Mouse (Mus musculus) testis, adult 2 months (tissue): ENCODE results near the gene Gbx1. TPM values are rescaled to one million over a fixed set of nuclear protein-coding genes. Genes with fewer than 3 reads are reported as not detected.

Experiments
- H3K27ac ChIP-seq: fragments of 200-500 bp; 2 replicates; pipeline ENCODE4 v1.5.1; 2012; ENCODE audit warnings: low read depth, low read length; ENCODE audit not compliant: control insufficient read depth, insufficient read depth
- H3K27me3 ChIP-seq: fragments of 200-500 bp; 2 replicates; pipeline ENCODE4 v1.6.1; 2012; ENCODE audit warnings: mild to moderate bottlenecking, low read length, moderate library complexity; ENCODE audit not compliant: control insufficient read depth, insufficient read depth
- H3K36me3 ChIP-seq: fragments of 200-500 bp; 2 replicates; pipeline ENCODE4 v1.6.1; 2012; ENCODE audit warnings: mild to moderate bottlenecking, low read length; ENCODE audit not compliant: control insufficient read depth, insufficient read depth
- H3K4me1 ChIP-seq: fragments of 200-500 bp; 2 replicates; pipeline ENCODE4 v1.6.1; 2012; ENCODE audit warnings: low read length; ENCODE audit not compliant: control insufficient read depth, insufficient read depth
- H3K4me3 ChIP-seq: fragments of 200-500 bp; 2 replicates; pipeline ENCODE4 v1.5.1; 2012; ENCODE audit warnings: low read depth, mild to moderate bottlenecking, low read length, moderate library complexity, mixed read lengths; ENCODE audit not compliant: control insufficient read depth
- CTCF ChIP-seq: fragments of 200-500 bp; IDR thresholded peaks from 2 replicates; pipeline ENCODE4 v1.5.1; 2012; ENCODE audit warnings: low read depth, mild to moderate bottlenecking, inconsistent platforms, low read length, moderate library complexity; ENCODE audit not compliant: control insufficient read depth, insufficient read depth, insufficient replicate concordance
- POLR2A ChIP-seq: fragments of 200-500 bp; IDR thresholded peaks from 2 replicates; pipeline ENCODE4 v1.6.1; 2012; ENCODE audit warnings: low read depth, mild to moderate bottlenecking, inconsistent platforms, low read length, moderate library complexity; ENCODE audit not compliant: control insufficient read depth
- polyA plus RNA-seq: library from polyadenylated mRNA; depleted of rRNA; stranded (reverse); fragments of >200 nt; gene quantifications from 2 replicates; pipeline ENCODE4 v1.2.3, GENCODE M21; 2012

The Gbx1 gene
- polyA plus RNA-seq, 1 experiment, result 0.11 TPM

GRCm38 (mm10) chr5:24500851-24501250 lies 26.2 kb downstream of the Gbx1 start:
- Histone ChIP-seq H3K27ac (no peak overlapping the region), H3K4me3 (no peak overlapping the region), H3K36me3 (no peaks in the 10 kb centered on the region; the same call in 1 of the 2 replicates), H3K27me3 (no peaks in the 10 kb centered on the region), H3K4me1 (peaks cover 3% of the 10 kb centered on the region; the same call in 1 of the 2 replicates)
- no peak for TF ChIP-seq POLR2A
- no peak for TF ChIP-seq CTCF

- no peaks in the 10 kb centered on the region; the same call in 1 of the 2 replicates for H3K4me1 ChIP-seq
- TF ChIP-seq CTCF (no peak), POLR2A (no peak)
- H3K36me3 ChIP-seq, result no peaks in the 10 kb centered on the region; the same call in 1 of the 2 replicates
- H3K27ac ChIP-seq, result no peak overlapping the region
- no peaks in the 10 kb centered on the region for H3K27me3 ChIP-seq
- no peak overlapping the region for H3K4me3 ChIP-seq
Measured at GRCm38 (mm10) chr5:24499113-24499512, 27.9 kb downstream of the Gbx1 start.

GRCm38 (mm10) chr5:24497526-24497925 lies 29.5 kb downstream of the Gbx1 start:
- H3K4me3 ChIP-seq, result no peak overlapping the region
- TF ChIP-seq CTCF (no peak), POLR2A (no peak)
- H3K27ac ChIP-seq, result no peak overlapping the region
- H3K36me3 ChIP-seq, result no peaks in the 10 kb centered on the region; the same call in 1 of the 2 replicates
- no peaks in the 10 kb centered on the region for H3K27me3 ChIP-seq
- no peaks in the 10 kb centered on the region for H3K4me1 ChIP-seq

- Histone ChIP-seq H3K4me1 (no peaks in the 10 kb centered on the region), H3K4me3 (no peak overlapping the region), H3K27me3 (no peaks in the 10 kb centered on the region), H3K27ac (no peak overlapping the region), H3K36me3 (no peaks in the 10 kb centered on the region; the same call in 1 of the 2 replicates)
- TF ChIP-seq CTCF (no peak), POLR2A (no peak)
Measured at GRCm38 (mm10) chr5:24496756-24497155, 30.2 kb downstream of the Gbx1 start.

- Histone ChIP-seq H3K4me3 (no peak overlapping the region), H3K4me1 (no peaks in the 10 kb centered on the region), H3K36me3 (no peaks in the 10 kb centered on the region), H3K27me3 (no peaks in the 10 kb centered on the region), H3K27ac (no peak overlapping the region)
- no peak for TF ChIP-seq POLR2A
- no peak for TF ChIP-seq CTCF
Measured at GRCm38 (mm10) chr5:24495019-24495418, 32.0 kb downstream of the Gbx1 start.

GRCm38 (mm10) chr5:24492546-24493285 lies 34.3 kb downstream of the Gbx1 start:
- H3K27ac ChIP-seq, result no peak overlapping the region

GRCm38 (mm10) chr5:24490413-24490920 lies 36.5 kb downstream of the Gbx1 start:
- H3K36me3 ChIP-seq, result no peaks in the 10 kb centered on the region
- TF ChIP-seq POLR2A, result no peak
- no peak for TF ChIP-seq CTCF
- no peak overlapping the region for H3K4me3 ChIP-seq
- no peak overlapping the region for H3K27ac ChIP-seq
- no peaks in the 10 kb centered on the region for H3K4me1 ChIP-seq
- H3K27me3 ChIP-seq, result no peaks in the 10 kb centered on the region

More at GRCm38 (mm10) chr5:24492546-24493285, 34.3 kb downstream of the Gbx1 start:
- Histone ChIP-seq H3K27me3 (no peaks in the 10 kb centered on the region), H3K4me1 (no peaks in the 10 kb centered on the region), H3K4me3 (no peak overlapping the region), H3K36me3 (no peaks in the 10 kb centered on the region)
- TF ChIP-seq POLR2A, result no peak
- no peak for TF ChIP-seq CTCF

GRCm38 (mm10) chr5:24486738-24487137 lies 40.3 kb downstream of the Gbx1 start:
- TF ChIP-seq POLR2A (no peak), CTCF (no peak)
- no peak overlapping the region for H3K27ac ChIP-seq
- H3K4me3 ChIP-seq, result no peak overlapping the region
- H3K36me3 ChIP-seq, result no peaks in the 10 kb centered on the region
- H3K27me3 ChIP-seq, result no peaks in the 10 kb centered on the region
- no peaks in the 10 kb centered on the region for H3K4me1 ChIP-seq
